Mouse (Mus musculus) forebrain, embryonic 10.5 days (tissue): Measurements from ENCODE around the gene Ankrd27. TPM values are rescaled to one million over a fixed set of nuclear protein-coding genes. Genes with fewer than 3 reads are reported as not detected.

ENCODE experiments used
- DNase-seq: peaks from one replicate; pipeline ENCODE4 v3.0.0-alpha.2; 2017; ENCODE audit warnings: low spot score; ENCODE audit errors: extremely low spot score
- H3K27ac ChIP-seq: fragments of 300-500 bp; sonication (generic); 2 replicates; pipeline ENCODE4 v1.5.1; 2016; ENCODE audit warnings: mild to moderate bottlenecking
- H3K27me3 ChIP-seq: fragments of 300-500 bp; sonication (generic); 2 replicates; pipeline ENCODE4 v1.6.1; 2016; ENCODE audit warnings: mild to moderate bottlenecking; ENCODE audit not compliant: poor library complexity, severe bottlenecking
- H3K36me3 ChIP-seq: fragments of 300-500 bp; sonication (generic); replicated peaks from 2 replicates; pipeline ENCODE4 v1.6.1; 2016; ENCODE audit warnings: mild to moderate bottlenecking, moderate library complexity
- H3K4me1 ChIP-seq: fragments of 300-500 bp; sonication (generic); 2 replicates; pipeline ENCODE4 v1.6.1; 2016
- H3K4me3 ChIP-seq: fragments of 300-500 bp; sonication (generic); 2 replicates; pipeline ENCODE4 v1.5.1; 2016; ENCODE audit warnings: mild to moderate bottlenecking, moderate library complexity
- H3K9me3 ChIP-seq: fragments of 300-500 bp; sonication (generic); 2 replicates; pipeline ENCODE4 v1.6.1; 2016; ENCODE audit warnings: mild to moderate bottlenecking, moderate library complexity
- WGBS: fragments of 180-500 bp; shearing (Covaris S2); methylation state at CpG from one replicate; pipeline ENCODE4 v1.1.7; 2016; 5-methylcytosine and 5-hydroxymethylcytosine counted together
- polyA plus RNA-seq: library from polyadenylated mRNA; unstranded; fragments of >200 nt; fragmentation: Nextera tagmentation; extraction: Ambion mirVana; gene quantifications from 2 replicates; pipeline ENCODE4 v1.2.1, GENCODE M21; 2016

Ankrd27 gene
- polyA plus RNA-seq, 1 experiment from 2014 or later = 40.2 TPM

GRCm38 (mm10) chr7:35586906-35587445 lies 932 bp downstream of the Ankrd27 start:
- H3K36me3 ChIP-seq = peaks cover 7% of the 10 kb centered on the region
- H3K4me1 ChIP-seq = peaks cover 43% of the 10 kb centered on the region
- peaks cover 33% of the 10 kb centered on the region for H3K27me3 ChIP-seq
- WGBS = 23% methylated on average over 15 of the region's 15 CpGs
- DNase-seq = peak; percentile 27
- peak overlapping the region; percentile 85 for H3K27ac ChIP-seq
- no peaks in the 10 kb centered on the region for H3K9me3 ChIP-seq
- H3K4me3 ChIP-seq = peak overlapping the region; percentile 83

- Histone ChIP-seq H3K4me3 (no peak overlapping the region; the same call in 1 of the 2 replicates), H3K27me3 (peaks cover 27% of the 10 kb centered on the region), H3K9me3 (no peaks in the 10 kb centered on the region), H3K27ac (no peak overlapping the region), H3K4me1 (peaks cover 43% of the 10 kb centered on the region), H3K36me3 (peaks cover 15% of the 10 kb centered on the region)
- 80% methylated on average over 5 of the region's 5 CpGs for WGBS
- no peak for DNase-seq
Measured at GRCm38 (mm10) chr7:35587728-35588127, 1.7 kb downstream of the Ankrd27 start.

GRCm38 (mm10) chr7:35588680-35589428 lies 2.8 kb downstream of the Ankrd27 start:
- WGBS = 92% methylated on average over 9 of the region's 9 CpGs
- Histone ChIP-seq H3K27ac (no peak overlapping the region), H3K4me1 (peaks cover 36% of the 10 kb centered on the region), H3K27me3 (peaks cover 15% of the 10 kb centered on the region), H3K9me3 (no peaks in the 10 kb centered on the region), H3K36me3 (peaks cover 26% of the 10 kb centered on the region), H3K4me3 (no peak overlapping the region)
- DNase-seq = no peak

GRCm38 (mm10) chr7:35589485-35589884 lies 3.4 kb downstream of the Ankrd27 start:
- peaks cover 32% of the 10 kb centered on the region for H3K36me3 ChIP-seq
- H3K27ac ChIP-seq = no peak overlapping the region
- H3K4me1 ChIP-seq = peaks cover 29% of the 10 kb centered on the region
- no peaks in the 10 kb centered on the region for H3K9me3 ChIP-seq
- H3K27me3 ChIP-seq = peaks cover 9% of the 10 kb centered on the region
- H3K4me3 ChIP-seq = no peak overlapping the region
- DNase-seq = no peak
- 89% methylated on average over 7 of the region's 7 CpGs for WGBS

- DNase-seq = no peak
- Histone ChIP-seq H3K27ac (no peak overlapping the region), H3K9me3 (no peaks in the 10 kb centered on the region), H3K4me1 (peaks cover 18% of the 10 kb centered on the region), H3K27me3 (no peaks in the 10 kb centered on the region), H3K4me3 (no peak overlapping the region), H3K36me3 (peaks cover 42% of the 10 kb centered on the region)
- 94% methylated on average over 10 of the region's 10 CpGs for WGBS
Measured at GRCm38 (mm10) chr7:35590731-35591191, 4.7 kb downstream of the Ankrd27 start.

GRCm38 (mm10) chr7:35594311-35594710 lies 8.3 kb downstream of the Ankrd27 start:
- Histone ChIP-seq H3K27ac (no peak overlapping the region), H3K9me3 (no peaks in the 10 kb centered on the region), H3K4me3 (no peak overlapping the region), H3K27me3 (no peaks in the 10 kb centered on the region), H3K36me3 (peaks cover 67% of the 10 kb centered on the region), H3K4me1 (no peaks in the 10 kb centered on the region)
- WGBS = 88% methylated on average over 5 of the region's 5 CpGs
- DNase-seq = no peak

GRCm38 (mm10) chr7:35599492-35599891 lies 13.4 kb downstream of the Ankrd27 start:
- 96% methylated on average over 9 of the region's 9 CpGs for WGBS
- DNase-seq = no peak
- no peak overlapping the region for H3K4me3 ChIP-seq
- H3K36me3 ChIP-seq = peaks cover 79% of the 10 kb centered on the region
- H3K9me3 ChIP-seq = no peaks in the 10 kb centered on the region
- no peaks in the 10 kb centered on the region for H3K27me3 ChIP-seq
- no peak overlapping the region for H3K27ac ChIP-seq
- no peaks in the 10 kb centered on the region for H3K4me1 ChIP-seq

- no peaks in the 10 kb centered on the region for H3K27me3 ChIP-seq
- H3K36me3 ChIP-seq = peaks cover 78% of the 10 kb centered on the region
- WGBS = 90% methylated on average over 10 of the region's 10 CpGs
- H3K9me3 ChIP-seq = no peaks in the 10 kb centered on the region
- no peaks in the 10 kb centered on the region for H3K4me1 ChIP-seq
- DNase-seq = no peak
- H3K4me3 ChIP-seq = no peak overlapping the region
- no peak overlapping the region for H3K27ac ChIP-seq
Measured at GRCm38 (mm10) chr7:35600031-35600430, 14.0 kb downstream of the Ankrd27 start.

GRCm38 (mm10) chr7:35601106-35601505 lies 15.1 kb downstream of the Ankrd27 start:
- H3K36me3 ChIP-seq = peaks cover 71% of the 10 kb centered on the region
- no peak overlapping the region for H3K27ac ChIP-seq
- no peak overlapping the region for H3K4me3 ChIP-seq
- 94% methylated on average over 6 of the region's 6 CpGs for WGBS
- no peak for DNase-seq
- H3K9me3 ChIP-seq = no peaks in the 10 kb centered on the region
- no peaks in the 10 kb centered on the region for H3K27me3 ChIP-seq
- H3K4me1 ChIP-seq = no peaks in the 10 kb centered on the region

GRCm38 (mm10) chr7:35602766-35603165 lies 16.7 kb downstream of the Ankrd27 start:
- H3K4me3 ChIP-seq = no peak overlapping the region
- DNase-seq = no peak
- H3K27me3 ChIP-seq = no peaks in the 10 kb centered on the region
- H3K9me3 ChIP-seq = no peaks in the 10 kb centered on the region
- 95% methylated on average over 5 of the region's 5 CpGs for WGBS
- no peak overlapping the region for H3K27ac ChIP-seq
- peaks cover 73% of the 10 kb centered on the region for H3K36me3 ChIP-seq
- no peaks in the 10 kb centered on the region for H3K4me1 ChIP-seq

GRCm38 (mm10) chr7:35606816-35607215 lies 20.8 kb downstream of the Ankrd27 start:
- Histone ChIP-seq H3K4me3 (no peak overlapping the region), H3K9me3 (no peaks in the 10 kb centered on the region), H3K4me1 (no peaks in the 10 kb centered on the region), H3K36me3 (peaks cover 84% of the 10 kb centered on the region), H3K27me3 (no peaks in the 10 kb centered on the region), H3K27ac (no peak overlapping the region)
- no peak for DNase-seq
- WGBS = 94% methylated on average over 10 of the region's 10 CpGs

- 95% methylated on average over 10 of the region's 10 CpGs for WGBS
- Histone ChIP-seq H3K9me3 (no peaks in the 10 kb centered on the region), H3K27ac (no peak overlapping the region), H3K27me3 (no peaks in the 10 kb centered on the region), H3K36me3 (peaks cover 85% of the 10 kb centered on the region), H3K4me3 (no peak overlapping the region), H3K4me1 (no peaks in the 10 kb centered on the region)
- no peak for DNase-seq
Measured at GRCm38 (mm10) chr7:35609245-35609644, 23.2 kb downstream of the Ankrd27 start.

GRCm38 (mm10) chr7:35617513-35617912 lies 31.5 kb downstream of the Ankrd27 start:
- Histone ChIP-seq H3K36me3 (peaks cover 90% of the 10 kb centered on the region), H3K27me3 (no peaks in the 10 kb centered on the region), H3K4me1 (no peaks in the 10 kb centered on the region; the same call in 1 of the 2 replicates), H3K27ac (no peak overlapping the region), H3K9me3 (no peaks in the 10 kb centered on the region), H3K4me3 (no peak overlapping the region)
- DNase-seq = no peak
- WGBS = 75% methylated on average over 4 of the region's 4 CpGs
